Mouse (Mus musculus) mouse trophoblast stem cell (cell line): ENCODE results near the gene 9930022D16Rik.

Experiments used
- in situ Hi-C, 2 experiments: fragments of 300-500 bp; cut with MseI, MboI; formaldehyde crosslinking; loops; 2 replicates in 1 of 2; 3 replicates in 1 of 2; pipeline ENCODE4 v1.15.1; 2025

The 9930022D16Rik gene

GRCm38 (mm10) chr11:109417472-109418040 is 3.8 kb downstream of the 9930022D16Rik start:
- in situ Hi-C loops, result no loop called here

- in situ Hi-C loops, result no loop called here
These were observed 5.7 kb downstream of the 9930022D16Rik start for GRCm38 (mm10) chr11:109419461-109419860.

- in situ Hi-C loops, result loop anchor here (5.0 kb wide), 2 partner anchors 83 to 93 kb away; no protein-coding TSS in a partner anchor
These were observed 6.3 kb downstream of the 9930022D16Rik start for GRCm38 (mm10) chr11:109419961-109420566.

GRCm38 (mm10) chr11:109420567-109420962 is 6.8 kb downstream of the 9930022D16Rik start:
- in situ Hi-C loops, result loop anchor here (5.0 kb wide), 2 partner anchors 83 to 93 kb away; no protein-coding TSS in a partner anchor

GRCm38 (mm10) chr11:109421205-109421604 is 7.5 kb downstream of the 9930022D16Rik start:
- in situ Hi-C loops, result loop anchor here (5.0 kb wide), 2 partner anchors 84 to 94 kb away; no protein-coding TSS in a partner anchor

- in situ Hi-C loops, result loop anchor here (5.0 kb wide), 2 partner anchors 85 to 95 kb away; no protein-coding TSS in a partner anchor
These were observed 8.5 kb downstream of the 9930022D16Rik start for GRCm38 (mm10) chr11:109422263-109422662.

- in situ Hi-C loops, result loop anchor here (5.0 kb wide), 2 partner anchors 86 to 96 kb away; no protein-coding TSS in a partner anchor
These were observed 9.6 kb downstream of the 9930022D16Rik start for GRCm38 (mm10) chr11:109423294-109423693.

- in situ Hi-C loops, result loop anchor here in 1 of 2 experiments (25.0 kb wide), 1 partner anchor 437 kb away; no protein-coding TSS in a partner anchor
These were observed 11.9 kb downstream of the 9930022D16Rik start, which contains the start of gene Amz2 for GRCm38 (mm10) chr11:109425392-109426271. TSS of gene Amz2 (plus strand) at chr11:109425946.

GRCm38 (mm10) chr11:109426272-109426586 is 12.5 kb downstream of the 9930022D16Rik start:
- in situ Hi-C loops, result loop anchor here in 1 of 2 experiments (25.0 kb wide), 1 partner anchor 436 kb away; no protein-coding TSS in a partner anchor

- in situ Hi-C loops, result loop anchor here in 1 of 2 experiments (25.0 kb wide), 1 partner anchor 435 kb away; no protein-coding TSS in a partner anchor
These were observed 13.6 kb downstream of the 9930022D16Rik start for GRCm38 (mm10) chr11:109427353-109427752.

GRCm38 (mm10) chr11:109434233-109434798 is 20.6 kb downstream of the 9930022D16Rik start:
- in situ Hi-C loops, result loop anchor here in 1 of 2 experiments (25.0 kb wide), 1 partner anchor 428 kb away; no protein-coding TSS in a partner anchor

- in situ Hi-C loops, result loop anchor here in 1 of 2 experiments (25.0 kb wide), 1 partner anchor 425 kb away; no protein-coding TSS in a partner anchor
These were observed 23.2 kb downstream of the 9930022D16Rik start for GRCm38 (mm10) chr11:109436889-109437288.

- in situ Hi-C loops, result loop anchor here in 1 of 2 experiments (25.0 kb wide), 1 partner anchor 423 kb away; no protein-coding TSS in a partner anchor
These were observed 25.5 kb downstream of the 9930022D16Rik start for GRCm38 (mm10) chr11:109439209-109439608.

GRCm38 (mm10) chr11:109439829-109440340 is 26.2 kb downstream of the 9930022D16Rik start:
- in situ Hi-C loops, result loop anchor here (5.0 to 25.0 kb wide), 4 partner anchors 142 to 425 kb away; no protein-coding TSS in a partner anchor

GRCm38 (mm10) chr11:109440641-109441040 is 26.9 kb downstream of the 9930022D16Rik start:
- in situ Hi-C loops, result loop anchor here (5.0 to 25.0 kb wide), 4 partner anchors 142 to 424 kb away; no protein-coding TSS in a partner anchor

- in situ Hi-C loops, result loop anchor here (5.0 to 25.0 kb wide), 4 partner anchors 141 to 424 kb away; no protein-coding TSS in a partner anchor
These were observed 27.4 kb downstream of the 9930022D16Rik start for GRCm38 (mm10) chr11:109441119-109441518.

- in situ Hi-C loops, result loop anchor here (5.0 to 25.0 kb wide), 4 partner anchors 140 to 423 kb away; no protein-coding TSS in a partner anchor
These were observed 28.5 kb downstream of the 9930022D16Rik start for GRCm38 (mm10) chr11:109442166-109442730.

GRCm38 (mm10) chr11:109443468-109444263 is 29.9 kb downstream of the 9930022D16Rik start:
- in situ Hi-C loops, result loop anchor here (5.0 to 25.0 kb wide), 4 partner anchors 139 to 421 kb away; no protein-coding TSS in a partner anchor

- in situ Hi-C loops, result loop anchor here (5.0 to 25.0 kb wide), 4 partner anchors 138 to 420 kb away; no protein-coding TSS in a partner anchor
These were observed 30.9 kb downstream of the 9930022D16Rik start for GRCm38 (mm10) chr11:109444600-109444999.
